In the genomic region with DNA sequence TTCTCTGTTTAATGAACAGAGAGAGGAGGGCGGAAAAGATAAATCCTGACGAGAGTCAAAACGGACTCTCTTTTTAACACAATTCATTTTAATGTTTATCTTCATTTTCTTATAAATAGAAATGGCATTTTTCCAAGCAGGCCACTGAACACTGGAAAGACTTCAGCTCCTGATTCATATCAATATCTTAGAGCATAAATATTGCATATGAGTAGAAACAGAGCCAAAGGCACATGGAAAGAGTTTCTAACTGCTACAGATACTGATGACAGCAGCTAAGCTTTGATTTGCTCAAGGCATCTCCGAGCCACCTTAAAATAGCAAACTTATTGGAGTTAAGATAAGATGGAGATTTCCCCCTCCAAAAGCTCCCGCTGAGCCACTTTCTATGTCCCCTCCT, we compare ENCODE assay signal across 8 mouse cellular contexts. TPM values are rescaled to one million over a fixed set of nuclear protein-coding genes. Genes with fewer than 3 reads are reported as not detected.
DNase-seq lines count a peak whose midpoint lies in the region; ATAC-seq and TF ChIP-seq lines count a peak whose summit lies in the region.

No protein-coding gene starts in this region.

- no peak for ATAC-seq in erythroblast, adult 5-6 weeks (replicated peaks; ENCODE audit: low FRiP score, poor library complexity, severe bottlenecking)
- ATAC-seq in liver, embryonic 14.5 days (ENCODE audit: insufficient read depth): no peak
- peak; percentile 3; the same call in 1 of the 2 replicates for ATAC-seq in stomach, postnatal 0 days (ENCODE audit: low FRiP score, low TSS enrichment)

- no peak for DNase-seq in spleen, adult 2 months (ENCODE audit: low read depth in 1 of 2, low spot score in 2 of 2)
- DNase-seq in spleen, postnatal 14 days (ENCODE audit: low spot score in 2 of 2): no peak
- DNase-seq in liver, embryonic 14.5 days (ENCODE audit: low read depth in 3 of 3, low spot score in 3 of 3): no peak
- no peak for DNase-seq in stomach, postnatal 0 days (ENCODE audit: low spot score)
- no peak for DNase-seq in left cerebral cortex, postnatal 36 days (ENCODE audit: low spot score in 2 of 2)
- DNase-seq in right cerebral cortex, postnatal 4 days: no peak

- H3K27ac ChIP-seq in spleen, adult 2 months (ENCODE audit: insufficient read depth, low read length): no peak overlapping the region
- H3K27ac ChIP-seq in liver, embryonic 14.5 days: no peak overlapping the region
- H3K27ac ChIP-seq in stomach, postnatal 0 days (replicated peaks): peak overlapping the region; percentile 36

- H3K4me3 ChIP-seq in erythroblast, embryonic 14.5 days (replicated peaks): peak overlapping the region; percentile 7
- peak overlapping the region; percentile 66; the same call in 1 of the 2 replicates for H3K4me3 ChIP-seq in spleen, adult 2 months (ENCODE audit: extremely low read depth, insufficient read depth, insufficient read length)
- peak overlapping the region; percentile 38 to 51 for H3K4me3 ChIP-seq in liver, embryonic 14.5 days (ENCODE audit: insufficient read depth in 1 of 2, low read depth in 2 of 2, low read length in 2 of 2)
- peak overlapping the region; percentile 64 for H3K4me3 ChIP-seq in stomach, postnatal 0 days (ENCODE audit: low read depth, low read length)

- peak overlapping the region; percentile 54 for H3K4me2 ChIP-seq in liver, embryonic 14.5 days (ENCODE audit: low read depth)
- H3K4me2 ChIP-seq in stomach, postnatal 0 days (replicated peaks; ENCODE audit: low read depth): peak overlapping the region; percentile 61

- no peak overlapping the region for H3K9ac ChIP-seq in liver, embryonic 14.5 days (replicated peaks)
- peak overlapping the region; percentile 35; the same call in 1 of the 2 replicates for H3K9ac ChIP-seq in stomach, postnatal 0 days (ENCODE audit: low read length)

- TF ChIP-seq POLR2A in spleen, adult 2 months (IDR thresholded peaks at IDR 0.05; ENCODE audit: low read depth, low read length): no peak

- H3K9me3 ChIP-seq in erythroblast, embryonic 14.5 days (ENCODE audit: control insufficient read depth, low read length): no peaks in the 10 kb centered on the region
- H3K9me3 ChIP-seq in liver, embryonic 14.5 days (ENCODE audit: control insufficient read depth, low read length): no peaks in the 10 kb centered on the region
- no peaks in the 10 kb centered on the region for H3K9me3 ChIP-seq in stomach, postnatal 0 days (ENCODE audit: control insufficient read depth, low read length)

- TF ChIP-seq EP300 in liver, embryonic 14.5 days (IDR thresholded peaks at IDR 0.05; ENCODE audit: low read depth): no peak
- no peak for TF ChIP-seq EP300 in stomach, postnatal 0 days (optimal IDR thresholded peaks at IDR 0.05)

- no peaks in the 10 kb centered on the region for H3K36me3 ChIP-seq in erythroblast, embryonic 14.5 days (ENCODE audit: control insufficient read depth)
- H3K36me3 ChIP-seq in spleen, adult 2 months (ENCODE audit: control insufficient read depth, insufficient read depth, low read length): no peaks in the 10 kb centered on the region
- H3K36me3 ChIP-seq in liver, embryonic 14.5 days (replicated peaks; ENCODE audit: control insufficient read depth, insufficient read depth, low read depth): no peaks in the 10 kb centered on the region
- no peaks in the 10 kb centered on the region for H3K36me3 ChIP-seq in stomach, postnatal 0 days (ENCODE audit: control insufficient read depth, insufficient read depth, low read length)

- H3K27me3 ChIP-seq in erythroblast, embryonic 14.5 days (ENCODE audit: control insufficient read depth): peaks cover 6% of the 10 kb centered on the region
- H3K27me3 ChIP-seq in spleen, adult 2 months (ENCODE audit: control insufficient read depth, insufficient read depth, low read length): no peaks in the 10 kb centered on the region
- no peaks in the 10 kb centered on the region; the same call in 1 of the 2 replicates for H3K27me3 ChIP-seq in liver, embryonic 14.5 days (ENCODE audit: control insufficient read depth, insufficient read depth, low read length)
- no peaks in the 10 kb centered on the region for H3K27me3 ChIP-seq in stomach, postnatal 0 days (ENCODE audit: control insufficient read depth, insufficient read depth, low read length)

- WGBS in spleen, adult 2 months: 4% methylated on average over 5 of the region's 5 CpGs
- WGBS in liver, embryonic 14.5 days (ENCODE audit: insufficient replicate concordance): 20% methylated on average over 5 of the region's 5 CpGs
- 2% methylated on average over 5 of the region's 5 CpGs for WGBS in stomach, postnatal 0 days

- intact Hi-C loops in left cerebral cortex, postnatal 36 days (cut with DNase I): loop anchor here (10.0 kb wide), 2 partner anchors 122 to 182 kb away; no protein-coding TSS in a partner anchor

- TF ChIP-seq CTCF in spleen, adult 2 months (IDR thresholded peaks at IDR 0.05; ENCODE audit: extremely low read depth, insufficient read depth, insufficient read length, insufficient replicate concordance): no peak
- TF ChIP-seq CTCF in liver, embryonic 14.5 days (IDR thresholded peaks at IDR 0.05; ENCODE audit: low read depth): no peak
- no peak for TF ChIP-seq CTCF in stomach, postnatal 0 days (IDR thresholded peaks at IDR 0.05; ENCODE audit: low read depth)

- H3K4me1 ChIP-seq in erythroblast, embryonic 14.5 days (ENCODE audit: control insufficient read depth): no peaks in the 10 kb centered on the region
- peaks cover 3% of the 10 kb centered on the region; the same call in 1 of the 2 replicates for H3K4me1 ChIP-seq in spleen, adult 2 months (ENCODE audit: control insufficient read depth, insufficient read depth, insufficient read length)
- no peaks in the 10 kb centered on the region for H3K4me1 ChIP-seq in liver, embryonic 14.5 days (replicated peaks; ENCODE audit: control insufficient read depth in 2 of 2, insufficient read depth in 2 of 2, low read length in 1 of 2)
- H3K4me1 ChIP-seq in stomach, postnatal 0 days (replicated peaks; ENCODE audit: control insufficient read depth, insufficient read depth): no peaks in the 10 kb centered on the region

RNA-seq across cellular contexts. Expression of gene Ppargc1a, which starts 14.3 kb away (rescaled TPM):
- 0.02 TPM in 1 of 2 replicates, not detected in the other for polyA plus RNA-seq in erythroblast, embryonic 14.5 days (2012)
- total RNA-seq in erythroblast, adult 5-6 weeks (2015; ENCODE audit: low replicate concordance): not detected in 2 replicates
- total RNA-seq in erythroblast, adult 5-6 weeks (2017; ENCODE audit: low replicate concordance): not detected in 2 replicates
- 0.23 and 0.30 TPM in 2 replicates for polyA plus RNA-seq in spleen, adult 2 months (2012; rRNA removed)
- polyA plus RNA-seq in liver, embryonic 14.5 days (2012; rRNA removed): 0.89 and 0.99 TPM in 2 replicates
- polyA plus RNA-seq in liver, embryonic 14.5 days (2014; fragmentation: Nextera tagmentation; extraction: Ambion mirVana): 1.9 and 2.2 TPM in 2 replicates
- polyA plus RNA-seq in stomach, postnatal 0 days (2015; fragmentation: Nextera tagmentation; extraction: Ambion mirVana): 4.1 and 5.1 TPM in 2 replicates
- total RNA-seq in left cerebral cortex, postnatal 36 days (2021): 10 to 100 TPM; 54.8 to 55.6 TPM

Comparison
In these comparisons a context has a peak if more than half of its experiments do, and no peak if none do; other contexts are left out.
1. H3K4me3 ChIP-seq: peak in every context shown above with its lines; median percentile 66 in spleen, adult 2 months; 64 in stomach, postnatal 0 days; 44 in liver, embryonic 14.5 days; 7 in erythroblast, embryonic 14.5 days.